Mouse (Mus musculus) liver, adult 2 months (tissue): ENCODE measurements at regions not wholly inside any gene's neighbourhood (a gene's known extent, or its start where the extent isn't known, plus 50 kb on each side); places are given as distances from the start of the nearest gene placed in this dataset.

Experiments used
- DNase-seq: peaks from one replicate; pipeline ENCODE4 v3.0.0-alpha.2; 2011; ENCODE audit warnings: low read depth, low spot score; ENCODE audit errors: extremely low read depth
- H3K27ac ChIP-seq: fragments of 200-500 bp; replicated peaks from 2 replicates; pipeline ENCODE4 v1.5.1; 2012; ENCODE audit warnings: low read depth, mild to moderate bottlenecking, control low read depth, inconsistent platforms, low read length; ENCODE audit not compliant: insufficient read depth
- H3K27me3 ChIP-seq: fragments of 200-500 bp; 2 replicates; pipeline ENCODE4 v1.6.1; 2012; ENCODE audit warnings: mild to moderate bottlenecking, moderate library complexity, low read length, inconsistent platforms; ENCODE audit not compliant: control insufficient read depth, insufficient read depth
- H3K36me3 ChIP-seq: fragments of 200-500 bp; 2 replicates; pipeline ENCODE4 v1.6.1; 2012; ENCODE audit warnings: low read length, inconsistent platforms; ENCODE audit not compliant: control insufficient read depth, insufficient read depth
- H3K4me1 ChIP-seq: fragments of 200-500 bp; 2 replicates; pipeline ENCODE4 v1.6.1; 2011; ENCODE audit warnings: low read length; ENCODE audit not compliant: control insufficient read depth, insufficient read depth
- H3K4me3 ChIP-seq: fragments of 200-500 bp; 2 replicates; pipeline ENCODE4 v1.5.1; 2011; ENCODE audit warnings: low read depth, mild to moderate bottlenecking, control low read depth, low read length, moderate library complexity; ENCODE audit not compliant: insufficient read depth
- H3K79me2 ChIP-seq: fragments of 200-500 bp; 2 replicates; pipeline ENCODE4 v1.6.1; 2012; ENCODE audit warnings: inconsistent platforms, mild to moderate bottlenecking, low read length, moderate library complexity; ENCODE audit not compliant: control insufficient read depth, insufficient read depth
- H3K9ac ChIP-seq: fragments of 200-500 bp; 2 replicates; pipeline ENCODE4 v1.6.1; 2012; ENCODE audit warnings: low read depth, mild to moderate bottlenecking, control low read depth, inconsistent platforms, low read length
- CTCF ChIP-seq: fragments of 200-500 bp; IDR thresholded peaks from 2 replicates; pipeline ENCODE4 v1.5.1; 2011; ENCODE audit warnings: low read depth, low read length, control low read depth
- POLR2A ChIP-seq: fragments of 200-500 bp; IDR thresholded peaks from 2 replicates; pipeline ENCODE4 v1.6.1; 2011; ENCODE audit warnings: low read length, control low read depth; ENCODE audit not compliant: insufficient read depth; ENCODE audit errors: extremely low read depth
- WGBS: fragments of 180-500 bp; shearing (Covaris S2); methylation state at CpG from one replicate; pipeline ENCODE4 v1.1.7; 2018; 5-methylcytosine and 5-hydroxymethylcytosine counted together

DNA sequence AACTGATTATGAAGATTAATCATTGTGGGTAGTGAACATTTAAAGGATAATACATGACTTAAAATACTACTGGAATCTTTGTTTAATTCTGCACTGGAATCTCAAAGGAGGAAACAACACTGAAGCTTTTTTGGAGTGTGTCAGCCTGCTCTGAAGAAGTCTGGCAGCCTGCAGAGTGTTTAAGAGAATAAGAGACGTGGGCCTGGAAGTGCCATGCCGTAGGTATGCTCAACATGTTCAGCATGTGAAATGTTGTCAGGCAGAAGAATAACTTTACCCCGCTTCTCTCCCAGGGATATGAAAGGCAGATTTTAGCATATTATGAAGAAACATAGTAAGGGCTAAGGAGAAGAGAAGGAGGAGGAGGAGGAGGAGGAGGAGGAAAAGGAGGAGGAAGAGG, 189.6 kb upstream of the Nrp1 start:
- Histone ChIP-seq H3K79me2 (no peaks in the 10 kb centered on the region), H3K27ac (no peak overlapping the region), H3K9ac (no peak overlapping the region), H3K36me3 (no peaks in the 10 kb centered on the region), H3K4me1 (no peaks in the 10 kb centered on the region), H3K4me3 (no peak overlapping the region), H3K27me3 (no peaks in the 10 kb centered on the region)
- WGBS: 96% methylated on average over 3 of the region's 3 CpGs
- no peak for DNase-seq
- TF ChIP-seq POLR2A (no peak), CTCF (no peak)

DNA sequence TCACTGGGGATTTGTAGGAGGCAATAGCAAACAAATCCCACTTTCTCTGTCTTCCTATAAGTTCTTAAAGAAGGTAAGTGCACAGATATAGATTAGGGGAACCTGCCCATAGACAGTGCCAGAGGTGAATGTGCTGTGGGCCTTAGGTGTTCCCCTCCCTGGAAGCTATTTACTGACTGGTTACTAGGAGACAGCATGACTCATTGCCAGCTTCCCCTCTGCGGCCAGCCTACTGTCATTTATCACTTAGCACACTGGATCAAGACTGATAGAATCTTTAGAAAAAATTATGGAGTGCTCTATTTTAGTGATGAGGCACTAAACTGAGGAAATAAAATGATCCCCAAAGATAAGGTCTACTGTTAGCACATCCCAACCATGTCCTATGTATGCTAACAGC, 187.3 kb upstream of the Nrp1 start:
- no peaks in the 10 kb centered on the region for H3K36me3 ChIP-seq
- WGBS: 77% methylated on average over 1 of the region's 1 CpGs
- no peaks in the 10 kb centered on the region for H3K27me3 ChIP-seq
- TF ChIP-seq CTCF (no peak), POLR2A (no peak)
- H3K4me1 ChIP-seq: no peaks in the 10 kb centered on the region
- no peak overlapping the region for H3K9ac ChIP-seq
- no peaks in the 10 kb centered on the region for H3K79me2 ChIP-seq
- H3K4me3 ChIP-seq: no peak overlapping the region
- no peak overlapping the region for H3K27ac ChIP-seq
- no peak for DNase-seq

DNA sequence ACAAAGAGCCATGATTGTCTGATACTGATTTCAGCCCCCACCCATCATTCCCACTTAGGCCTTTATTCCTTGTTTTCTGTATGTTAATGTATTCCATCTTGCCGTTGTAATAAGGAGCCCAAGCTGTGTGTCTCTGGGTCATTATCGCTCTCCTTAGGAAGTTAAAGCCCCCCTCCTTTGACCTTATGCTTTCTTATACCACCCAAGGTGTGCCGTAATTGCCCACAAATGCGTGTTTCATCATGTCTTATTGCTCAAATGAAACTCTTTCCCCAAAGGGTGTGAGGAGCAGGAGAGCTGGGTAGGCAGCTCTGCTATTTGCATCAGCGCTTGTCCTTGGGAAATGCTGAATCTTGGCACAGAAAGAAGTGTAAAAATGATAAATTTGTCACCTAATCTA, 178.2 kb upstream of the Nrp1 start:
- H3K4me1 ChIP-seq: no peaks in the 10 kb centered on the region
- DNase-seq: no peak
- WGBS: 89% methylated on average over 5 of the region's 5 CpGs
- H3K4me3 ChIP-seq: no peak overlapping the region
- TF ChIP-seq CTCF (no peak), POLR2A (no peak)
- H3K27me3 ChIP-seq: no peaks in the 10 kb centered on the region
- H3K36me3 ChIP-seq: no peaks in the 10 kb centered on the region
- H3K9ac ChIP-seq: no peak overlapping the region
- H3K27ac ChIP-seq: no peak overlapping the region
- H3K79me2 ChIP-seq: no peaks in the 10 kb centered on the region

GRCm38 (mm10) chr8:128183081-128183480, 175.3 kb upstream of the Nrp1 start:
- no peaks in the 10 kb centered on the region for H3K79me2 ChIP-seq
- no peak overlapping the region for H3K9ac ChIP-seq
- no peak for TF ChIP-seq POLR2A
- WGBS: 96% methylated on average over 4 of the region's 4 CpGs
- H3K27me3 ChIP-seq: no peaks in the 10 kb centered on the region
- H3K4me1 ChIP-seq: no peaks in the 10 kb centered on the region
- no peak for DNase-seq
- no peaks in the 10 kb centered on the region for H3K36me3 ChIP-seq
- no peak overlapping the region for H3K4me3 ChIP-seq
- H3K27ac ChIP-seq: no peak overlapping the region

DNA sequence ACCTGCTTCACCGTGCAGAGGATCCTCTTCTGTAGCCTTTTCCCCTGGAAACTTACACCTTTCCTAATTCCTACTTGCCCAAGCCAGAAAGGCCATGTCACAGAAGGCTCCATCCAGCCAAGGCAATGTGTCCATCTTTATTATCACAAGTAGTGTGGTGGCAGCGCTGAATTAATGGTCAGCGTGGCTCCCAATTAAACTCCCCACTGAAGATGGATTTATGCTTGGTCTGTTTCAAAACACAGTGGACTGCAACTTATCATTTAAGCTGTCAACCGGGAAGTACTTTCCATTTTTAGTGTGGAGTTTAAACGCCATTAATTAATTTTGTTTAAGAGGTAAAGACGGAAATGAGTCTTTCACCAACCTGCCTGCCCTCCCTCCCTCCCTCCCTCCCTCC, 170.1 kb upstream of the Nrp1 start:
- Histone ChIP-seq H3K27me3 (no peaks in the 10 kb centered on the region), H3K4me1 (no peaks in the 10 kb centered on the region), H3K4me3 (no peak overlapping the region), H3K9ac (no peak overlapping the region), H3K27ac (no peak overlapping the region), H3K36me3 (no peaks in the 10 kb centered on the region), H3K79me2 (no peaks in the 10 kb centered on the region)
- no peak for TF ChIP-seq POLR2A
- TF ChIP-seq CTCF: no peak
- no peak for DNase-seq
- 85% methylated on average over 6 of the region's 6 CpGs for WGBS

DNA sequence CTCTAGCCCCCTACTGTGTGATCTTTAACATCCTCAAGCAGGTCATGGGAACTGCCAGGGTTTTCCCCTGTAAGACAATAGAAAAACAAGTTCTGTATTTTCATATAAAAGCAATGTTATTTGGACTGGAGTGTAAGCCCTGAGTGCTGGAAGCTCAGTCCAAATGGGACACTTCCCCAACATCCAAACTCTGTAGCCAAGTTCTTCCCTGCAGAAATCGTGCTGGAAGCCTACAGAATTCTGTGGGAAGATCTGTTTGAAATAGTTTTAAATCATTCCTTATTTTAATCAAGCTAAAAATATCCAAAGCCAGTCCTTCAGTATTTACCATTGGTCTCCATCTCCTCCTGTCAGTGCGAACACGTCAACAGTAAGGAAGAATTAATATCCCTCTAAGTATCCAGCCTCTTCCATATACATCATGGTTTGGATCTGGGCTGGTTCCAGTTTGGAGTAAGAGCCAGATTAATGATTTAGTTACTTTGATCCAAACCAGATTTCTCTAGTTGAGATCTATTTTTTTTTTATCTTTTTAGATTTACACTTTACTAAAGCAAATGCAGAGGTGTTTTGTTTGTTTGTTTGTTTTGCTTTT, 165.0 kb upstream of the Nrp1 start:
- no peaks in the 10 kb centered on the region for H3K4me1 ChIP-seq
- no peak overlapping the region for H3K9ac ChIP-seq
- no peak for DNase-seq
- H3K27me3 ChIP-seq: no peaks in the 10 kb centered on the region
- WGBS: 84% methylated on average over 3 of the region's 3 CpGs
- no peak overlapping the region for H3K27ac ChIP-seq
- TF ChIP-seq CTCF: no peak
- no peak for TF ChIP-seq POLR2A
- H3K4me3 ChIP-seq: no peak overlapping the region
- no peaks in the 10 kb centered on the region for H3K79me2 ChIP-seq
- no peaks in the 10 kb centered on the region for H3K36me3 ChIP-seq
